Mouse (Mus musculus): ENCODE measurements around the gene Arhgap4. TPM values are rescaled to one million over a fixed set of nuclear protein-coding genes. Genes with fewer than 3 reads are reported as not detected.
A peak's percentile ranks its signal among the peaks of the same experiment; 100 is the strongest.

Arhgap4 gene
- polyA plus RNA-seq, 1 experiment = 6.4 TPM

DNA sequence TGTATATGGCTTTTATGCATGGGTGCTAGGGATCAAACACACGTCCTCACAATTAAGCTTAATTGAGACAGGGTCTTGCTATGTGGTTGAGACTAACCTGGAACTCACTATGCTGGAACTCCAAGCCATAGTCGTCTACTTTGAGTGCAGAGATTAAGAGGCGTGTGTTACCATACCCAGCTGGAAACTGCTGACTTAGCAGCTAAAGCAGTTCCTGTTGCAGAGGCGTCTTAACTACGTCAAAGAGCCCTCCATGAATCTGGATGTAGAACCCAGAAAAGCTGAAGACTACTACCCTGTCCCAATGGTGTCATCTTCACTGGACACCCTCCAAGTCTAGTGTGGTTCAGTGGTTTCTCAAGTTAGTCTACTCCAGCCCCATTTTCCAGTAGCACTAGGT lies 3.0 kb downstream of the Arhgap4 start:
- DNase-seq (ENCODE audit: extremely low spot score in 1 of 2, low spot score in 1 of 2) = no peak

DNA sequence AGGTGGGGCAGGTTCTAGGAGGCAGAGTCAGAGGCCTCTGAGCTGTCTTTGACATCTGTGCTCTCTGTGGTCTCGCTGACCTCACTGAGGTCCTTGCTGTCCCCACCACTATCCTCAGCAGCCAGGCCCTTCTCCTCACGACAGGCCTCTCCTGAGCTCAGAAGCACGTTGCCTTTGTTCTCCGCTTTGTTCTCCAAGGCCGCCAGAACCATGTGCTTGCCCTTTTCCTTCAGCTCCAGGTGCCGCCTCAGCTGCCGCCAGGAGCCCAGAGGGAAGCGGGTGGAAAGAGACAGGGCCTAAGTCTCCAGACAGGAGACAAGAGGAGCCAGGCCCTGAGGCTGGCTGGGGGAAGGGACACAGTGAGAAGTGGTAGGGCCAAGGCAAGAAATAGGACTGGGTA lies 4.7 kb downstream of the Arhgap4 start:
- no peak for DNase-seq (ENCODE audit: extremely low spot score in 1 of 2, low spot score in 1 of 2)

DNA sequence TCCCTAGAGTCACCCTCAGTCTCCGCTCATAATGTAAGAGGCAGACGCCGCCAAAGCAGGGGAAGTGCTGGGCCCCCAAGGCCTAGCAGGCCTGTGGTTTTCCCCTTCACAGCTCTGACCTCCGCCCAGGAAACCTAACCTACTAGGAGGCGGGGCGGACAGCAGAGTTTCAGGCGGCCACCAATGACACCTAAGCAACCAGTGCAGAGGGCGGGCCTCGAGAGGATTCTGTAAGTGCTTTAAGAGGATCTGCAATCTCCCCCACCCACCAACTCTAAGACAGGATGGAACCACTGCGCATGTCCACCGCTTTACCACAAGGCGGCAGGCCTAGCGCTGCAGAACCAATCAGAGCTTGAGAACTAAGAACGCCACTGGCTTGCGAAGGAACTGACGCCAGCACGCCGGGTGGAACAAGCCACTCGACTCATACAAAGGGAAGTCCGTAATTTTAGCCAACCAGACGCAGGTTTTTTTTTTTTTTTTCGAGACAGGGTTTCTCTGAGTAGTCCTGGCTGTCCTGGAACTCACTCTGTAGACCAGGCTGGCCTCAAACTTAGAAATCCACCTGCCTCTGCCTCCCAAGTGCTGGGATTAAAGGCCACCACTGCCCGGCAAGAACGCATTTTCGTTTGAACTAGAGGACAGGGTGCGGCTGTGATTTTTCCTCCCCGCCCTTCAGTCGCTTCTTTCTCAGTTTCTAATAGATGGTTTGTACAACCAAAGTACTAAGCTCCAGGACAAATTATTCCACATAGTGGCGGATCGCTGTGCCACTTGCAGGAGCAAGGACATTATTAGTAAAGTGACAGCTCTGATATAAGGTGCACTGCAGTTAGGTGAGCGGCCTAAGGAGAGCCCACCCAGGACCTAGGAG lies 6.6 kb downstream of the Arhgap4 start:
- peak; percentile 87 to 94 for DNase-seq (ENCODE audit: extremely low spot score in 1 of 2, low spot score in 1 of 2)

DNA sequence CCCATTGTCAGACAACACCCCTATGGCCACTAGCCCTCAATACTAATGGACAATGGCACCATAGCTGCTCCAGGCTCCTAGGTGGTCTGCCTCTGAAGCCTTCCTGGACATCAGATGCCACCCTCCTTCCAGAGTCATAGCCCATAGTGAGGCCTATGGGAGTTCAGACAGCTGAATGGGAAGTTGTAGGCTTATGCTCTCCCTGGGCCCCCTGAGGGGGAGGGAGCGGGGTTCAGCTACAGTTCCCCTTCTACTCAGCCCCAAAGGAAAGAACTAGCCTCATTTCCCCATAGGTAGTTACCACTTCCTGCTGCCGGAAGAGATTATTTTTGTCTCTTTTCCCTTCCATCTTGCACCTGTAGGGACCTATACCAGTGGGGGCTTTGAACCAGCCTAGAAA lies 10.1 kb downstream of the Arhgap4 start:
- no peak for DNase-seq (ENCODE audit: extremely low spot score in 1 of 2, low spot score in 1 of 2)

- DNase-seq (ENCODE audit: extremely low spot score in 1 of 2, low spot score in 1 of 2) = no peak
Observed at GRCm38 (mm10) chrX:73911156-73911555, 10.5 kb downstream of the Arhgap4 start.

- no peak for DNase-seq (ENCODE audit: extremely low spot score in 1 of 2, low spot score in 1 of 2)
Observed at GRCm38 (mm10) chrX:73910451-73910850, 11.2 kb downstream of the Arhgap4 start.

DNA sequence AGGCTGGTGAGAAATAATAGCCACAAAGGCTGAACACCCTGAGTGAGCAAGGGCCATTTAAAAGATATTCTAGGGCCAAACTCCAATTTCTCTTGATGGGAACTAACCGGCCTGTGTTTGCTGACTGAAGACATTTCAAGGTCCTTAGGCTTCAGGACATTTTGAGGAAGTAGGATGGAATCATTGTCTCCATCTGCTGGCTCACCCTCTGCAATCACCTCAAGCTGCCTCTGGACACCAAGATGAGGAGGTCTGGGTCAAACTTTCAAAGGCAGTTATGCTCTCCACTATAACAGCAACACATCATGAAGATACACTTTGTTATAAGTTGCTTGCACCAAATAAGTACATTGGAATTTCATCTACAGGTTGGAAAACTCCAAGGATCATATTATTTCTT lies 11.6 kb downstream of the Arhgap4 start:
- DNase-seq (ENCODE audit: extremely low spot score in 1 of 2, low spot score in 1 of 2) = no peak

DNA sequence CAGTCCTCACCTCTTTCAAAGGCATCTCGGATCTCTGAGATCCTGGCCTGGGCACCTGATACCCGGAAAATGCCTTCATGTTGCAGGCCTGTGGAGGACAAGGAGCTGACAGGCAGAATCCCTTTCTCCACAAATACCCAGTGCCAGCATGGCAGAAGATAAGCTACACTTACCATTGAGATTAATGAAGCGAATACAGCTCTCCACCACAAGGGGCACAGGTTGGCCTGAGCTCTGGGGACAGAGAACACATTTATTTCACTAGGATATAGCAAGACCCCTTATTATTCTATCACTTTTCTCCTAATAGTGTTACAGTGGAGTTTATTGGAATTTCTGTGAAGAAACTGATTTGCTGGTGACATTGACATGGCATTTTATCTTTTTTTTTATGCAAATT lies 23.7 kb downstream of the Arhgap4 start:
- no peak for DNase-seq (ENCODE audit: extremely low spot score in 1 of 2, low spot score in 1 of 2)

DNA sequence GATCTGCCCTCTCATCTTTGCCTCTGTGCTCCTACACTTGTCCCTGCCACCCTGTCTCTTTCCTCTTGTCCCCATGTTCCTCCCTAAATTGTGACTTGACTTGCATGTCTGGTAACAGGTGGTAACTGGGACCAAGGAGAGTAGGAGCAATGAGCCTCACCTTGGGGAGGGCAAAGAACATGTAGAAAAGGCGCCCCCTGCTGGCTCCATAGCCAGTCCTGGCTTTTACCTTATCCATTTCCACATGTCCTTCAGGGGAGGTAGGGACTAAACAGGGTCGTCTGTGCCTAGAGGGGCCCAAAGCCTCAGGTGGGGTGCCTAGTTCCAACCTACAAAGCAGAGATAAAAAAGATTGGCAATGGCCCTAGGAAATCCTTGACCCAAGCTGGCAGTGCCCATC lies 26.0 kb downstream of the Arhgap4 start, which contains the start of gene L1cam:
L1cam (minus strand) TSS at position 387 of the 400 bp plus-strand sequence.
- DNase-seq (ENCODE audit: extremely low spot score in 1 of 2, low spot score in 1 of 2) = peak in 1 of 2 experiments; percentile 74

DNA sequence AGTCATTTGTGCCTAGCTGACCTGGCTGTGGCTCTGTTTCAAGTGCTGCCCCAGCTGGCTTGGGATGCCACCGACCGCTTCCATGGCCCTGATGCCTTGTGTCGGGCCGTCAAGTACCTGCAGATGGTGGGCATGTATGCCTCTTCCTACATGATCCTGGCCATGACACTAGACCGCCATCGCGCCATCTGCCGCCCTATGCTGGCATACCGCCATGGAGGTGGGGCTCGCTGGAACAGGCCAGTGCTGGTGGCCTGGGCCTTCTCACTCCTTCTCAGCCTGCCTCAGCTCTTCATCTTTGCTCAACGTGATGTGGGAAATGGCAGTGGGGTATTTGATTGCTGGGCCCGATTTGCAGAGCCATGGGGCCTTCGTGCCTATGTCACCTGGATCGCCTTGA lies 28.8 kb downstream of the Arhgap4 start:
- no peak for DNase-seq (ENCODE audit: extremely low spot score in 1 of 2, low spot score in 1 of 2)

DNA sequence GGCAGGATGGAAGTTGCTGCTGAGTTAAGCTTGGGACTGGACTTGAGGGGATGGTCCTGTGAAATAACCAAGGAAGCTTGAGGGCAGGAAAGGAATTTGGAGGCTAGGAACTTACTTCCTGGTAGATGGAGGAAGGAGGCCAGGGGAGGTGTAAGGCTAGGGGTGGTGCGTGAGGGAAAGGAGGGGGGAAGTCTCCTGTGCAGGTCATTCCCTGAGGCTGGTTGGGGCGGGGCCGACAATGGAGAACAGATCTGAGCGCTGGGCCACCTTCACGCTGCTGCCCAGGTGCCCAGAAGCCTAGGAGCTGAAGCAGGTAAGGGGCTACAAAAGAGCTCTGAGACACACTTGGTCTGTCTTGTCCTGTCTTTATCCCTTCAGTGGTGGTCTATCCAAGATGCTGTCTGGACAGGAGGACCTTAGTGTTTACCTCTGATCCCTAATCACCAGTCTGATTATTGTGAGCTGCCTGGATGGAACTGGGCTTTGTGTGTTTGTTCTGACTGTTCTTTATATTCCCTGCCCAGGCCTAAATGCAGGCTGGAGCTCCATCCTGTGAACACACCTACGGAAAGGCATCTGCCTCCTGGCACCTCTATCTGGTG lies 30.0 kb downstream of the Arhgap4 start, which contains the start of gene Avpr2:
Avpr2 (plus strand) TSS at position 552 of the 602 bp plus-strand sequence.
- DNase-seq (ENCODE audit: extremely low spot score in 1 of 2, low spot score in 1 of 2) = no peak

DNA sequence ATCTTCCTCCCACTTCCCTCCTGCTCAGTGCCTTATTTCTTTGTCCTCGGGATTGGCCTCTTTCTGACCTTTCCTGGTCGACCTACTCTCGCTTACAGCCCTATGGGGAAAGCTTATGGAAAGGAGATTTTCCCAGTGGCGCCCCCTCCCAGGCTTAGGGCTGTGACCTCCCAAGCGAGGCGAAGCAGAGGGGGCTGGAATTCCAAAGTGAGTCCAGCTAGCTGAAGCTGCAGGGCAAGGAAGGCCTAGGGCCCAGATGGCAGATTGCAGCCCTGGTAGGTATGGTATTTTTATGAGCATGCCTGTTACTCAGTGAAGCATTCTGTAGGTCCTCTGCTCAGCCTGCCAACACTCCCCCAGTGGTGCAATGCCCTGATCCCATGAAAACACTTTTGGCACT lies 40.2 kb downstream of the Arhgap4 start:
- no peak for DNase-seq (ENCODE audit: extremely low spot score in 1 of 2, low spot score in 1 of 2)

DNA sequence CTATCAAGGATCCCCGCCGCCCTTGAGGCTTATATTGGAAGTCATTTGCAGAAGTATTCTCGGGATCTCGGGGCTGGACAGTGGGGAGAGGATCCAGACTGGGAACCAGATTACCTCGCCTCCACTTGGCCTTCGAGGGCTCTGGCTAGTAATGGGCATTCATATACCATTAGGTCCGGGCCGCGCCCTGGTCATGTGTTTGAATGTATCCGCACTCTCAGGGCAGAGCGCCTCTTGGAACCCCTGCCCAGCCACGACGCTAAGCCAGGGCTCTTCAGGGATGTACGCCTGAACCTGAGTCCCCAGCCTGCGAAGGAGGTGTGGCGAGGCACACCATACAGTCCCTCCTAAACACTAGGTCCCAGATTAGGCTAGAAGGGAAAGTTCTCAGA lies 40.6 kb downstream of the Arhgap4 start:
- DNase-seq (ENCODE audit: extremely low spot score in 1 of 2, low spot score in 1 of 2) = no peak

DNA sequence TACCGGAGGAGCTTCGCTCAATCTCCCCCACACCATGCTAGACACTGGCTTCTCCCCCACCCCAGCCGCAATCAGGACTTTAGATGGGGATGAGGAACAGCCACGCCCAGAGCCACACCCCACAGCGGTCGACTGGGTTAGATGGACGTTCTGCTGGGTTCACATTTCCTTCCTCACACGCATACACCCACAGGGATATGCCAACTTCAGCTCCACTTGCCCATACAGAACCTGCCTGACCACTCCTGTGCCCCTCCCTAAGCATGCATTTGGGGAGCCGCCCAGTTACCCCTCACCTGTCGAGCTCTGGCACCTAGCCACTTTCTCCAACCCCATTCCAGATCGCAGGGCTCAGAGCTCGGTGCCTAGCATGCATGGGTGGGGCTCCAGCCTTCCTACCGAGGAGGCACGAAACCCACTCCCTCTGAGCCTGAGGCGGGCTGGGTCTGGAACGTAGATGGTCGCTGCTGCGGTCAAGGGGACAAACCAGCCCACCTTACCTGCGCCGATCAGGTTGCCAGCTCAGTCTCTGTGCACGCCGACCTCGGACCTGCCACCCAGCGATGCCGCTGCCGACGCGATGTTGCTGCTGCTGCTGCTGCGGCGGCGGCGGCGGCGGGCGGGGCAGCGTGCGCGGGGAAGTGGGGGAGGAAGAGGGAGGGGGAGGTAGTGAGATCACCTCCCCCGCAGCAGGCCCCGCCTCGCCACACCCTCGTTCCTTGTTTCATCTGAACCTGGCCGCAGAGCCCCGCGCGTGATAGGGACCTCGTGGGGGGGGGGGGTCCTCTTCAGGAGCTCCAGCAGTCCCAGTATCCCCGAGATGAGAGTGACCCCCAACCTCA lies 41.3 kb downstream of the Arhgap4 start:
- no peak for DNase-seq (ENCODE audit: extremely low spot score in 1 of 2, low spot score in 1 of 2)

GRCm38 (mm10) chrX:73877014-73877413 lies 44.7 kb downstream of the Arhgap4 start:
- DNase-seq (ENCODE audit: extremely low spot score in 1 of 2, low spot score in 1 of 2) = no peak

GRCm38 (mm10) chrX:73875881-73876280 lies 45.8 kb downstream of the Arhgap4 start:
- DNase-seq (ENCODE audit: extremely low spot score in 1 of 2, low spot score in 1 of 2) = no peak

DNA sequence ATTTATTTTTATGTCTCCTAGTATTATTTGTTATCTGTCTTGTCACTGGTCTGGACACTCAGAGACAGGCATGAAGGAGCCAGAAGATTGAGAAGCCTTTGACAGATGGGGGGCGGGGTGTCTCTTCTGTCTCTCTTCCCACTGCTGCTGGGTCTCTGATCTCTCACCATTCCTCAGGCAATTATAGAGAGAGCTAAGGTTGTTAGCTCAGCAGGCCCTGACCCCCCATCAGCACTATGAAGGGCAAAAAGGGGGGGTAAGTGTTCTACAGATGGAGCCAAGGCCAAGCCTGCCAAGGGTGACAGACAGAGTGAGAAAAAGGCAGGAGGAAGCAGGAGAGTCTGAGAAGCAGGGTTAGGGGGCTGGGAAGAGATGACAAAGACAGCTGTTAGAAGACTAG lies 49.7 kb downstream of the Arhgap4 start:
- no peak for DNase-seq (ENCODE audit: extremely low spot score in 1 of 2, low spot score in 1 of 2)

DNA sequence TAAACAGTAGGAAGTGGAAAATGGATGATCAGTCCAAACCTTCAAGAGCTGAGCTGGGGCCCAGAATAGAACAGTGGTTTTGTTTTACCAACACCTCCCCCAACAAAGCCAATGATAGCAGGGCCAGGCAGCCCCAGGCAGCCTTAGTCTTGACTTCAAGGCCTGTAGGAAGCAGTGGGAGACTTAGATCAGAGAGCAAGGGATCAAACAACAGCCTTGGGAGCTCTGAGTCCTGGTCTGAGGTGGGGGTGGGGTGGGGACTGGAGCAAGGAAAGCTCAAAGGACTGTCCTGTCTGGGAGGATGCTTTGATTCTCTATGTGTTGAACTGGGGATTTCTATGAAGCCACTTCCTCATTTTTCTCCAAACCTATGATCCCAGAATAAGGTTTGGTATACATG lies 50.2 kb downstream of the Arhgap4 start:
- no peak for DNase-seq (ENCODE audit: extremely low spot score in 1 of 2, low spot score in 1 of 2)

- no peak for DNase-seq (ENCODE audit: extremely low spot score in 1 of 2, low spot score in 1 of 2)
Observed at GRCm38 (mm10) chrX:73869334-73869733, 52.3 kb downstream of the Arhgap4 start.

GRCm38 (mm10) chrX:73867852-73868251 lies 53.8 kb downstream of the Arhgap4 start:
- DNase-seq (ENCODE audit: extremely low spot score in 1 of 2, low spot score in 1 of 2) = no peak

DNA sequence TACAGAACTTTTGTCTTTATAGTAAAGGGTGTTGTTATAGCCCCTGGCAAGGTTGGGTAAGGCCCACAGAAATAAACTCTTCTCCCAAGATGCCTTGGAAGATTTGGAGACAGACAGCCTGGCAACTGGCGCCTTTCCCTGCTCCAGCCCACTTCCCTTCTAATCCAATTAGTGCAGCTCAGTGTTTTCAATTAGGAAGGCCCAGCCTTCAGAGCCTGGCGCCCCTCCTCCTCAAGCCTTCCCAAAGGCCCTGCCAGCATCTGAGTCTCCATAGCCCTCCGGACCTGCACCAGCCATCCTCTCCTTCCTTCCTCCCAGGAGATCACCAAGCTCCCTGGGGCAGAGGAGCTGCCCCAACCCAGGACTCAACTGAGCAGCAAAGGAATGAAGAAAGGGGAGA lies 54.4 kb downstream of the Arhgap4 start:
- DNase-seq (ENCODE audit: extremely low spot score in 1 of 2, low spot score in 1 of 2) = no peak

Measured in frontal cortex, adult 2 months (tissue).